Mouse (Mus musculus) cerebellum, adult 2 months (tissue): ENCODE measurements at regions not wholly inside any gene's neighbourhood (a gene's known extent, or its start where the extent isn't known, plus 50 kb on each side); places are given as distances from the start of the nearest gene placed in this dataset.

Experiments
- DNase-seq, 2 experiments: peaks; one replicate each; pipeline ENCODE4 v3.0.0; 2021
- H3K27ac ChIP-seq: fragments of 200-500 bp; 2 replicates; pipeline ENCODE4 v1.5.1; 2012; ENCODE audit warnings: low read length, control low read depth, inconsistent platforms; ENCODE audit not compliant: insufficient read depth
- H3K27me3 ChIP-seq: fragments of 200-500 bp; 2 replicates; pipeline ENCODE4 v1.6.1; 2012; ENCODE audit warnings: inconsistent platforms, mild to moderate bottlenecking, low read length, moderate library complexity; ENCODE audit not compliant: control insufficient read depth, insufficient read depth
- H3K4me1 ChIP-seq: fragments of 200-500 bp; 2 replicates; pipeline ENCODE4 v1.6.1; 2011; ENCODE audit warnings: low read length; ENCODE audit not compliant: control insufficient read depth, insufficient read depth
- H3K4me3 ChIP-seq: fragments of 200-500 bp; replicated peaks from 2 replicates; pipeline ENCODE3; 2011; ENCODE audit warnings: mild to moderate bottlenecking, low read depth, low read length, control low read depth; ENCODE audit not compliant: insufficient read depth
- CTCF ChIP-seq: fragments of 200-500 bp; IDR thresholded peaks from 2 replicates; pipeline ENCODE4 v1.5.1; 2011; ENCODE audit warnings: low read depth, mild to moderate bottlenecking, control low read depth, low read length, moderate library complexity, borderline replicate concordance; ENCODE audit not compliant: insufficient read depth
- POLR2A ChIP-seq: fragments of 200-500 bp; IDR thresholded peaks from 2 replicates; pipeline ENCODE4 v1.6.1; 2011; ENCODE audit warnings: low read length, control low read depth, borderline replicate concordance; ENCODE audit not compliant: insufficient read depth
- WGBS: fragments of 180-500 bp; shearing (Covaris S2); methylation state at CpG from one replicate; pipeline ENCODE4 v1.1.7; 2018; 5-methylcytosine and 5-hydroxymethylcytosine counted together

DNA sequence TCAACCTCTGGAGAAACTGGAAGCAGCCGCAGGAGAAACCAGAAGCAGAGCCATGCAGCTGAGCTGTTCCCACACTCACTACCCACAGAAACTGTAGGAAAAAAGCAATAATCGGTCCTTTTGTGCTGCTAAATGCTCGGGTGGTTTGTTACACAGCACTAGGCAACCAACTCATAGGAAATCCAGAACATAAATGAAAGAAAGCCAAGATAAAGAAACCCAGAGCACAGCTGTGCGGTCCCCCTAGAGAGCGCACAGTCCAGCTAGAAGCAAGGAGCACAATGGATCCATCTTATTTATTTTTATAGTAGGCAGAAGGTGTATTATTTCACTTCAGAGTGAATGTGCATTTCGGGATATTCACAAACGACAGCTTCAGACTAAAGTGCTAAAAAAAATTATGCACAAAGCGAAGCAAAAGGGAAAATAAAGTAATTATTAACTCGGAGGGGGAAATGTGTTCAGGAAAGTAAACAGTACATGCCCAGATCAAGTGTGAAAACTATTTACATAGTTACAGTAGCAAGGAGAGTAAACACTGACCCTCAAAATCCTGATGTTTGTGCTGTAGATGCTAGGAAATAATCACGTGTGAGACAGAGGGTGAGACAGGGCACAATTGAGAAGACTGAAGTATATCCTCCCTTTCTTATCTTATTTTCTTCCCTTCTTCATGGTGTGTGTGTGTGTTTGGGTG is 204.4 kb upstream of the Noct start:
- DNase-seq = no peak
- WGBS = 66% methylated on average over 10 of the region's 10 CpGs
- no peak overlapping the region for H3K27ac ChIP-seq
- TF ChIP-seq POLR2A (no peak), CTCF (no peak)
- H3K4me1 ChIP-seq = no peaks in the 10 kb centered on the region
- no peak overlapping the region for H3K4me3 ChIP-seq
- no peaks in the 10 kb centered on the region for H3K27me3 ChIP-seq

DNA sequence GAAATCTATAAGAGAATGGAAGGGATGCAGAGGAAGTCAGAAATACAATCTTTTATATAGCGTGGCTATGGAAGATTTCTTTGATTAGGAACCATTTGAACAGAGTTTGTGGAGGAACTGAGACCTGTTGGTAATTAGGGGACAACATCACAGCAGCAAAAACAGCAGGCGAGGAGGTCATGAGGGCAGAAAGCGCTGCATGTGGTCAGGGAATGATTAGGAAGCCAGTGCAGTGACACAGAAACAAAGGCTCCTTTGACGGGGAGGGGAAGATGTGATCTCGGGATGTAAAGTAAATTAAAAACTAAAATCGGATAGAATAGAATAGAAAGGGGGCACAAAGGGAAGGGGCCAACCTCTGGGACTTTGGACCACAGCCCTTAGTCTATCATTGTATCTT is 199.6 kb upstream of the Noct start:
- no peaks in the 10 kb centered on the region for H3K27me3 ChIP-seq
- no peak for TF ChIP-seq CTCF
- no peak for TF ChIP-seq POLR2A
- no peak for DNase-seq
- WGBS = 37% methylated on average over 6 of the region's 6 CpGs
- no peak overlapping the region for H3K27ac ChIP-seq
- H3K4me1 ChIP-seq = no peaks in the 10 kb centered on the region
- H3K4me3 ChIP-seq = no peak overlapping the region

DNA sequence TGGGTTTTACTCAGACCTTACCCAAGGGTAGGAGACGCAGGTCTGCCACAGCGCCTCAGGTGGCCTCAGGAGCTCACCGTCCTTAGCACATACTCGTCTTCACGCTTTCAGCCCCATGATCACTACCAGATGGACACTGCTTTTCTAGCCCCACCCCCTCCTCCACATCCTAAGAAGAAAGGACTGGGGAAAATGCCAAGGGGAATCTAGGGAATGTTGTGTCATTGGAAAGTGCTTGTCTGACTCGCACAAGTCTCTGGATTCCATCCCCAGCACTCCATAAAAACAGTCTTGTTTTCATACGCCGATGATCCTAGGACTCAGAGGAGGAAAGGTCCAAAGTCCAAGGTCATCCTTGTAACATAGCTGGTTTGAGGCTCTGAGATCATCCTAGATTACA is 192.4 kb upstream of the Noct start:
- H3K4me1 ChIP-seq = no peaks in the 10 kb centered on the region
- TF ChIP-seq POLR2A (no peak), CTCF (no peak)
- H3K27ac ChIP-seq = no peak overlapping the region
- 63% methylated on average over 8 of the region's 8 CpGs for WGBS
- H3K27me3 ChIP-seq = no peaks in the 10 kb centered on the region
- no peak for DNase-seq
- H3K4me3 ChIP-seq = no peak overlapping the region

DNA sequence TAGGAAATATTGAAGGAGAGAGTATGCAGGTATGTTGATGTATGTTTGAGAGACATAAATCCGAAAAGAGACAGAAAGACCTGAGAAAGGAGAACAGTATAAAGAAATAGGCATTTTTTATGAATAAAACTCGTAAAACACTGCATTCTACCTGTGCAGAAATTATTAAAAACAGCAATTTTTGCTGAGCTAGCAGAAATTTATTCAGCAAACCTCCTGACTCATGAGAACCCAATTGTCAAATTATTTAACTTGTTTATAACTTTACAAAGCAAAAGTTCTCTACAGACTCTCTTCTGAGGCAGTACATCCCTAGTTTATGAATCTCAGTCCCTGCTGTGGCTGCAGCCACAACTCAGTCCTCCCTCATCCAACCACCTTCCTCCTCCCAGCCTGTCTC is 191.0 kb upstream of the Noct start:
- Histone ChIP-seq H3K4me1 (no peaks in the 10 kb centered on the region), H3K27me3 (no peaks in the 10 kb centered on the region; the same call in 1 of the 2 replicates), H3K27ac (no peak overlapping the region), H3K4me3 (no peak overlapping the region)
- no peak for DNase-seq
- WGBS = 88% methylated on average over 2 of the region's 2 CpGs
- TF ChIP-seq CTCF = no peak
- TF ChIP-seq POLR2A = no peak

DNA sequence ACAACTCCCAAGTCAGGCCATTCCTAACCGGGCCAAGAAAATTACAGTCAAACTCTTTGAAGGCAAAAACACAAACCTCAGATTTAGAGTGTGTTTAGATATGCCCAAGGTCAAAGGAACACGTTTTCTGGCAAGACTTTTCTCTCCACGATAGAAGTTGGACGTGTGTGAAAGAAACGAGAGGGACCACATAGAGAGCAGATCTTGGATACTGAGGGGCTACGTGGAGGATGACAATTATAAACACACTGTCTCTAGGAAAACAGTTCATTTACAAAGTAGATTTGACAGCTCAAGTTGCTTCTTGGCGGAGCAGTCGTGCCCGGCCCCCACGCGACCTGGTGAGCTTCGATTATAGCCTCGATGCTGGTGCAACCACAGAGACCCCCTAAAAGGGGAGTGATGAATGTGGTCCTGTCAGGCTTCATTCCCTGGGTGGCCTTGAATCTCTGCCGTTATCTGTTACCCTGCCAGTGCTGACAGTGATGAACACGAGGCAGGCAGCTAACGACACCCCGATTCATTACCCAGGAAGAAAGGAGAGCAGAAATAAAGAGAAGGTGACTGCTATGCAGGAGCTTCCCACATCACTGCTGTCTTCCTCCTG is 187.4 kb upstream of the Noct start:
- Histone ChIP-seq H3K4me1 (no peaks in the 10 kb centered on the region), H3K4me3 (no peak overlapping the region), H3K27me3 (no peaks in the 10 kb centered on the region; the same call in 1 of the 2 replicates), H3K27ac (no peak overlapping the region)
- TF ChIP-seq CTCF (no peak), POLR2A (no peak)
- no peak for DNase-seq
- WGBS = 14% methylated on average over 17 of the region's 17 CpGs

DNA sequence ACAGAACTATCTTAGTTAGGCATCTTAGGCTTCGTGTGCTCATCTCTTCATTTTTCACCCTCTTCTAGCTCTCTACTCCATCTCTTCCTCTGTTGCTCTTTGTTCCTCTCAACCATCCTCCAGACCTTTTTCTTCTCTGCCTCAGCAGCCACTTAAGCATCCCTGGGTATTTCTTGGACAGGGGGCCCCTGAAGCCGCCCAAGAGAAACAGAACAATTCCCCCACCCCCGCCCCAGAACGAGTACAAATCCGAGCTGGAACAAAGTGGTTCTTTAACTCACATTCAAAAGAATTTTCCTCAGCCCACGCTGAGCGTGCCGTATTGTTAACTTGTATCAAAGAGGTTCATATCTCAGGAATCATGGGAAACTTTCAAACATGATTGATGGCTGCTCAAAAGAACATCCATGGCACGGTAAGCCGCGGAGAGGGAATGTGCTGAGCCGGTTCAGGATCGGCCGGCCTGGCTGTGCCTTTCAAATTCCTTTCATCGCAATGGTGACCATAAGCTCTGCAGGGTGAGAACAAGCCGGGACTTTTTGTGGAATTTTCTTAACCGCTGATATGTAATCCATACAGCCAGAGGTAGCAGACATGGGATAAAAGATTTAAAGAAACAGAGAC is 181.9 kb upstream of the Noct start:
- no peaks in the 10 kb centered on the region for H3K4me1 ChIP-seq
- H3K4me3 ChIP-seq = no peak overlapping the region
- no peak for DNase-seq
- H3K27ac ChIP-seq = no peak overlapping the region
- TF ChIP-seq POLR2A = no peak
- TF ChIP-seq CTCF = no peak
- WGBS = 13% methylated on average over 17 of the region's 17 CpGs
- no peaks in the 10 kb centered on the region; the same call in 1 of the 2 replicates for H3K27me3 ChIP-seq

DNA sequence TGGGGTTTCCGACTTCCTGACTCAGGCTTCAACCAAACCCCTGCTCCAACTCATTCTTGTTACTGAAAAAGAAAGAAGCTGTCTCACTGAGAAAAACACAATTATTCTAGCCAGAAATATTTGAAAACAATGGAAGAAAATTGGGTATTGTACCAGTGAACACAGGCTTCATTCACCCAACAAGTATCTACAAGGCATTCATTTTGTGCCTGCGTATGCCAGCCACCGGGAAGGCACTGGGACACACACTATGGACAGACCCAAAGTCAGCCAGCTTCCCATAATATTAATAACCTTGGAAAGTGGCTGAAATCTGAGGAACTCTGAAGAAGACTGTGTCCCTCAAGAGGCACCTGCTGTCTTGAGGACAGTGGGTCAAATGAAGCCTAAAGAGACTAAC is 175.5 kb upstream of the Noct start:
- no peak overlapping the region for H3K27ac ChIP-seq

DNA sequence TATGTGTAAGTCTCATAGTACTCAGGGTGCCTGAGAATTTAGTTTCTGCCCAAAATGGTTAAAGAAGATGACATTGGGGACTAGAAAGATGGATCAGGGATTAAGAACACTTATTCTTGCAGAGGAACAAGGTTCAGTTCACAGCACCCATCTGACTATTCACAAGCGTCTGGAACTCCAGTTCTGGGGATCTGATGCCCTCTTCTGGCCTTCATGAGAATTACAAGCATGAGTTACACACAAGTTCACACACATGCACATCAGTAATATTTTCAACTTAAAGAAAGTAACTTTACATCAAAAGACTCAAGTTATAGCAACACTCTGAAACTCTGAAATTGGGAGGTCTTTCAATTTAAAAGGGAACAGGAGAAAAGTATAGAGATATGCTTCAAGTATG is 174.1 kb upstream of the Noct start:
- TF ChIP-seq CTCF (no peak), POLR2A (no peak)
- H3K27me3 ChIP-seq = no peaks in the 10 kb centered on the region
- 91% methylated on average over 1 of the region's 1 CpGs for WGBS
- no peak for DNase-seq
- no peak overlapping the region for H3K4me3 ChIP-seq
- H3K27ac ChIP-seq = no peak overlapping the region
- H3K4me1 ChIP-seq = no peaks in the 10 kb centered on the region

More for the DNA sequence above, 175.5 kb upstream of the Noct start:
- H3K27me3 ChIP-seq = no peaks in the 10 kb centered on the region
- no peaks in the 10 kb centered on the region for H3K4me1 ChIP-seq
- DNase-seq = no peak
- 95% methylated on average over 3 of the region's 3 CpGs for WGBS
- H3K4me3 ChIP-seq = no peak overlapping the region
- no peak for TF ChIP-seq POLR2A
- no peak for TF ChIP-seq CTCF

DNA sequence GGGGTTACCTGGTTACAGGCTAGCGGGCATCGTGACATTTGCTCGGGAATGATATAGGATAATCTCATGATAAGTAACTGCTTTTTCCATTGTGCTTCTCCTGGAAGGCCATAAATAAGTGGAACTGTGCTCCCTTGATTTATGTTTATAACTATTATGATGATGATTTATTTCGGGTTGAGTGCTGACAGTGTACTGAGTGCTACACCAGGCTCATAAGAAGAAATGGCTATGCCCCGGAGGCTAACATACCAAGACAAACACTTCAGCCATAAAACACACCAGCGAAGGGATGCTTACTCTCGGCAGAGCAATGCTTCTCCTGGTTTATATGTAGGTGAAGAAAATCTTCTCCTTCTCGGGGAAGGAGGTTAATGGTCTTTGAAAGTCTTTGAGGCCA is 169.2 kb upstream of the Noct start:
- H3K27me3 ChIP-seq = no peaks in the 10 kb centered on the region
- DNase-seq = no peak
- no peak overlapping the region for H3K4me3 ChIP-seq
- no peak for TF ChIP-seq POLR2A
- TF ChIP-seq CTCF = no peak
- 96% methylated on average over 8 of the region's 8 CpGs for WGBS
- no peaks in the 10 kb centered on the region for H3K4me1 ChIP-seq
- H3K27ac ChIP-seq = no peak overlapping the region
